Mouse (Mus musculus): ENCODE measurements around the gene Pnmal2. TPM values are rescaled to one million over a fixed set of nuclear protein-coding genes. Genes with fewer than 3 reads are reported as not detected.
"Not testable (repeated sequence)": the region's sequence is repeated elsewhere in the genome, so short reads cannot be mapped to it uniquely, and the experiment has no call there.

Pnmal2 gene
- polyA plus RNA-seq, 1 experiment = not detected

DNA sequence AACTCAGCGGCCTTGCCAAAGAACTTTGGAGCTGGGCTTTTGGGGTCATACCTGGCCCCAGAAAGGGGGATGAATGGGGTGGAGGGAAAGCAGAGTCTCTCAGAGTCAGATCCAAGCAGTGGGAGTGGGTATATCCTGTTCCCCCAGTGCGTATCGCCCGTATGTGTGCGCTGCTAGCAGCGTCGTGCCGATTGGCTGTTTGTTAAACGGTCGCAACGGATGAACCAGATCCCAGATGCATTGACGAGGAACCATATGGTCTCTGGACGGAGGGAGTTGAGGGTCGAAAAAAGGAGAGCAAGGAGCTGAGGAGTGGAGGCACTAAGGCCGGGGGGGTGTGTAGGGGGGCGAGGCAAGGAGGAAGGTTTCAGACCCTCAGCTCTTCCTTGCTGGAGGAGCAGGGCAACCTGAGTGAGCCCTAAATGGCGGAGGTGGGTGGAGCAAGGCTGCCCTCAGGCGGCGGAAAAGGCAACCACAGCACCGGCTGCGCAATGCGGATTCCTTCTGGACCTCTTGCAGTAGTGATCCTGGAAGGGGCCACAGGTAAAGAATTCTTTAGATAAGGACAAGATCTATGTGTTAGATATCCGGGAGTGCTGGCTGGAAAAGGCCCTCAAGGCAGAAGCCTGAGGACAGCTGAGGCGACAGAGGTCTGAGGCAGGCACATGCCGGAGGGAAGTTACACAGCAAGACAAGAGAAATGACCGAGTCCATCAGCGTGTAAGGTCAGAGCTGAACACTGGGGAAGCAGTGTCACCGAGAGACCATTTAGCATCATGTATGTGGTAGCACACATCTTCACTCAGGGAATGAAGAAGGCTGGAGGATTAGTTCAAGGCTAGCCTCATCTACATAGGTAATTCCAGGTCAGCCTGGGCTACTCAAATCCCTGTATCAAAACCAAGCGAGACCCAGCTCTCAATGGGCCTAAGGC, 5.7 kb downstream of the Pnmal2 start:
- Histone ChIP-seq H3K9me3 (0 out of 2 replicates have a peak, but pooled peaks cover 2% of the 10 kb centered on the region), H3K27me3 (replicated peaks) (peaks cover 58% of the 10 kb centered on the region), H3K4me1 (peaks cover 70% of the 10 kb centered on the region), H3K4me3 (replicated peaks) (peak overlapping the region; percentile 88), H3K36me3 (replicated peaks; ENCODE audit: low read length) (no peaks in the 10 kb centered on the region)
- TF ChIP-seq FLI1 (IDR thresholded peaks at IDR 0.05; ENCODE audit: low read length) (no peak), GATA1 (IDR thresholded peaks at IDR 0.05; ENCODE audit: borderline replicate concordance, low read length) (no peak)

DNA sequence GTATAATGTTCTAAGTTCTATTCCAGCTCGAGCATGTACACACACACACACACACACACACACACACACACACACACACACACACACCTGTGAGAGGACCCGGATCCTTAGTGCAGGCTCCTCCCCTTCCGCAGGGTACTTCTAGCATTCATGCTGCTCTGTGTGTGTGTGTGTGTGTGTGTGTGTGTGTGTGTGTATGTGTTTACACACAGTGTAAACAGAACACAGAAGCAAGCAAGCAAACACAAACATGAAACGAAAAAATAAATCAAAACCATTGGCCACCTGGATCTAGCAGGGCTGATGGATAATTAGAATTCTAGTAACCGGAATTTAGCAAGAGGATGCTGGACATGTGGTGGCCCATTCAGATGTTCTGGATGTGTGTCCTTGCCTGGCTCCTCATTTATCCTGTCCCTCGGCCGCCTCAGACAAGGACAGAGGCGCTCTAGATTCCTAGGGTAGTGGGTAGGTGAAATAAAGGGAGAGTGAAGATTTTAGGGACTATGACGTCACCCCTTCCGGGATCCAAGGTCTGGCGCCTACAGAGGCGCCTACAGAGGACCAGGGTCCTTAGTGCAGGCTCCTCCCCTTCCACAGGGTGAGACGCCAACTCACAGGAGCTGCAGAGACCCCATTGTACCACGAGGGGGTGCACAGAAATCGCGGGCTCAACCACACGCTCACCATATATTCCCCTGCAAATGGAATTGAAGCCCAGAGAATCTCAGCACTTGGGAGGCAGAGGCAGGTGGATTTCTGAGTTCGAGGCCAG, 6.6 kb downstream of the Pnmal2 start:
- no peaks in the 10 kb centered on the region for H3K9me3 ChIP-seq
- H3K27me3 ChIP-seq (replicated peaks) = peaks cover 50% of the 10 kb centered on the region
- peaks cover 69% of the 10 kb centered on the region for H3K4me1 ChIP-seq
- H3K36me3 ChIP-seq (replicated peaks; ENCODE audit: low read length) = no peaks in the 10 kb centered on the region
- TF ChIP-seq GATA1 (IDR thresholded peaks at IDR 0.05; ENCODE audit: borderline replicate concordance, low read length) = no peak
- TF ChIP-seq FLI1 (IDR thresholded peaks at IDR 0.05; ENCODE audit: low read length) = no peak
- H3K4me3 ChIP-seq (replicated peaks) = no peak overlapping the region

DNA sequence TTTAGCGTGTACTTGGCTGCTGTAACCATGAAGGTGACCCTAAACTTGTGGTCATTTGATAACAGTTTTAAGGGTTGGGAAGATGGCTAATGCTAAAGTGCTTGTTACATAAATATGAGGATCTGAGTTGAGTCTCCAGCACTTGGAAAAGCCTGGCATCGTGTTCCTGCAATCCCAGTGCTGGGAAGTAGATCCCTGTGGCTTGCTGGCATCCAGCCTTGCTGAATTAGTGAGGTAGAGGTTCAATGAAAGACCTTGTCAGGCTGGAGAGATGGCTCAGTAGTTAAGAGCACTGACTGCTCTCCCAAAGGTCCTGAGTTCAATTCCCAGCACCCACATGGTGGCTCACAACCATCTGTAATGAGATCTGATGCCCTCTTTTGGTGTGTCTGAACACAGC, 9.3 kb downstream of the Pnmal2 start:
- H3K9me3 ChIP-seq; H3K36me3 ChIP-seq (replicated peaks; ENCODE audit: low read length); H3K4me3 ChIP-seq (replicated peaks): not testable (repeated sequence)
- H3K27me3 ChIP-seq (replicated peaks) = peaks cover 22% of the 10 kb centered on the region
- H3K4me1 ChIP-seq = peaks cover 53% of the 10 kb centered on the region

DNA sequence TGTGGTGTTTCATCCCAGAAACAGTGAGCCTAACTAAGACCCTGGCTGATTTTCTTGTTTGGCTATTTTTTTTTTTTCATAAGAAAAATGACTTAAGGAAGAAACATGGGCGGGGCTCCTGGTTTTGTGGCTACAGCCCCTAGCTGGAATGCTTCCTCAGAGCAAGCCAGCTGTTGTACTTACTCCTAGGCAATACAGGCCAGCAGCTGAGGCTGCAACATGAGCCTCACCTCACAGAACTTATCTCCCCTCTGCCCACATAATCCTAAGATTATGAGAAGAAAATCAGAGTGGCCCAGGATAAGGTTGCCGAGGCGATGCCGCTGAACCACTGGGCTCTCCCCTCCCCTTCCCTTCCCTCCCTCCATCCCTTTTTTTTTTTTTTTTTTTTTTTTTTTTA, 11.2 kb downstream of the Pnmal2 start:
- peaks cover 48% of the 10 kb centered on the region for H3K4me1 ChIP-seq

DNA sequence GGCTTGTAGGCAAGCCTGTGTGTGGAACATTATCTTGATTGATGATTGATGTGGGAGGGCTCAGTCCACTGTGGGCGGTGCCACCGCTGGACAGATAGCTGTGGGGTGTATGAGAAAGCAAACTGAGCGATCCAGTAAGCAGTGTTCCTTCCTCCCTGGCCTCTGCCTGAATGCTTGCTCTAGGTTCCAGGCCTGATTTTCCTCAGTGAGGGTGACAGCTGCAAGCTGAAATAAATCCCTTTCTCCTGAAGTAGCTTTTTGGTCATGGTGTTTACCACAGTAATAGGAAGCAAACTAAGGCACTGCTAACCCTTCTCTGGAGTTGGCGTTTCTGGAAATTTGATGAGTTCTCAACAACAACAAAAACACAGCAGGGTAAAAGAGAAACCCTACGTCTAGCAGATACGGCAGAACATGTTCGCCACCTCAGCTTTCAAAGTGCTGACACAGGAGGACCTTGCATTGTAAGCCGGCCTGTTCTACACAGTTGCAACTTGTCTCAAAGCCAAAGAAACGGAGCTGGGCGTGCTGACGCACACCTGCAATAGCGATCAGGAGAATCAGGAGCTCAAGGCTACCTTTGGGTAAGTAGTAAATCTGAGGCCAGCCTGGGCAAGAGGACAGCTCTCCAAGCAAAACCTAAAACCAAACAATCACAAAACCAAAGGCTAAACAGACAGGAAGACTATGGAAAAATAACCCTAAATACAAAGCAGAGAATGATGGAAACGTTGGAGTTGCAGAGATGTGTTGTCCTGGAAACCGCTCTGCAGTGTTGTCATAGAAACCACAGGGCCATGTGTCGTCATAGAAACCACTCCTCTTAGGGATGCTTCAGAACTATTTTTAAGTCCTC, 12.2 kb downstream of the Pnmal2 start:
- H3K27me3 ChIP-seq (replicated peaks) = peaks cover 24% of the 10 kb centered on the region
- TF ChIP-seq FLI1 (IDR thresholded peaks at IDR 0.05; ENCODE audit: low read length) = no peak
- TF ChIP-seq GATA1 (IDR thresholded peaks at IDR 0.05; ENCODE audit: borderline replicate concordance, low read length) = no peak
- H3K4me1 ChIP-seq = peaks cover 42% of the 10 kb centered on the region
- H3K9me3 ChIP-seq = no peaks in the 10 kb centered on the region
- no peak overlapping the region for H3K4me3 ChIP-seq (replicated peaks)
- H3K36me3 ChIP-seq (replicated peaks; ENCODE audit: low read length) = no peaks in the 10 kb centered on the region

More for the DNA sequence above, 11.2 kb downstream of the Pnmal2 start:
- no peak overlapping the region for H3K4me3 ChIP-seq (replicated peaks)
- H3K9me3 ChIP-seq = no peaks in the 10 kb centered on the region
- no peaks in the 10 kb centered on the region for H3K36me3 ChIP-seq (replicated peaks; ENCODE audit: low read length)
- peaks cover 17% of the 10 kb centered on the region for H3K27me3 ChIP-seq (replicated peaks)
- TF ChIP-seq GATA1 (IDR thresholded peaks at IDR 0.05; ENCODE audit: borderline replicate concordance, low read length) (no peak), FLI1 (IDR thresholded peaks at IDR 0.05; ENCODE audit: low read length) (no peak)

DNA sequence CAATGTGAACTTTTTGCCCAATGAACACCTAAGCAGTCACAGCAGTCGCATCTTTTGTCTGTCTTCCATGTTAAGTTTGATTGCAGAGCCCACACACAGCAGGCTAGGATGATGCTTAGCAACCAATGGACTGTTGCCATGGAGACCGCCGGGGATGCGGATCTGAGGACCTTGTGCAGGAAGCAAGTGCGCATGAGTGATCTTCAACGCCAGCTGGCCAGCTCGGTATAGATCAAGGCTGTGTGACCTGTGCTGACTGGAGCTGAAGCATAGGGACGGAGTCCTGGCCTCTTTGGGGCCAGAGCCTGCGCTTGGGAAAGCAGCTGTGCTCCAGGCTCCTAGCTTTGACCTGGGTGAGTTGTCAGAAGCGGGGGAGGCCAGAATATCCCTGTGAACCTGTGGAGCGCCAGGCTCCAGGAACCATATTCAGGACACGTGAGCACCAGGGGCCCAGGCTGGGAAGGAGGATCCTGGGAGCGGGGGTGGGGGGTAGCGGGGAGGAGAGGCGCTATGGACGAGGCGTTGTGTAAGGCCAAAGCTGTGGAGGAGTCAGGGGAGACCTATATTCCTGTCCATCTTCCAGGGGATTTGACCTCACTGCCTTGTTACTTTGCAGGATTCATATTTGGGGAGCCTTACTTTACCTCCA, 15.2 kb downstream of the Pnmal2 start, which contains the start of gene Pnmal1:
TSS of gene Pnmal1 (plus strand) at position 141 of the 649 bp plus-strand sequence.
- H3K36me3 ChIP-seq (replicated peaks; ENCODE audit: low read length) = no peaks in the 10 kb centered on the region
- no peak for TF ChIP-seq FLI1 (IDR thresholded peaks at IDR 0.05; ENCODE audit: low read length)
- TF ChIP-seq GATA1 (IDR thresholded peaks at IDR 0.05; ENCODE audit: borderline replicate concordance, low read length) = no peak
- peaks cover 37% of the 10 kb centered on the region for H3K27me3 ChIP-seq (replicated peaks)
- no peaks in the 10 kb centered on the region for H3K9me3 ChIP-seq
- peaks cover 28% of the 10 kb centered on the region for H3K4me1 ChIP-seq
- no peak within 1 kb of the TSS for H3K4me3 ChIP-seq (replicated peaks)

DNA sequence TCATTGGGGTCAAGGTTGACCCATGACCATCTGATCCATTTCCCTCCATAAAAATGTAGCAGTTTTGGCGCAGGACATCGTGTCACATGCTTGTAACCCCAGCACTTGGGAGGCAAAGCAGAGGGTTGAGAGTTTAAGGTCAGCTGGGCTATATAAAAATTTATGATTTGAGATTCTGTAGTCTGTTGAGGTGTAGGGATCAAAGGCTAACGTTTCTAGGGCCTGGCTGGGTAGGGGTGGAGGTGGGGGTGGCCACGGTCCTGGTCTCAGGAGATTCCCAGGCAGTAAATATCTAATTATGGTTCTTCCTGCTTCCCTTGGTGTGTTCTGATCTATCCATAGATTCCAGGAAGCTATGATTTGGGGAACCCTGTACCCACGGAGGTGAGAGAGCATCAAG, 17.2 kb downstream of the Pnmal2 start:
- no peak for TF ChIP-seq GATA1 (IDR thresholded peaks at IDR 0.05; ENCODE audit: borderline replicate concordance, low read length)
- no peak for TF ChIP-seq FLI1 (IDR thresholded peaks at IDR 0.05; ENCODE audit: low read length)
- H3K4me1 ChIP-seq = peaks cover 10% of the 10 kb centered on the region
- peaks cover 33% of the 10 kb centered on the region for H3K27me3 ChIP-seq (replicated peaks)
- no peaks in the 10 kb centered on the region for H3K36me3 ChIP-seq (replicated peaks; ENCODE audit: low read length)
- H3K9me3 ChIP-seq = no peaks in the 10 kb centered on the region
- H3K4me3 ChIP-seq (replicated peaks) = no peak overlapping the region

DNA sequence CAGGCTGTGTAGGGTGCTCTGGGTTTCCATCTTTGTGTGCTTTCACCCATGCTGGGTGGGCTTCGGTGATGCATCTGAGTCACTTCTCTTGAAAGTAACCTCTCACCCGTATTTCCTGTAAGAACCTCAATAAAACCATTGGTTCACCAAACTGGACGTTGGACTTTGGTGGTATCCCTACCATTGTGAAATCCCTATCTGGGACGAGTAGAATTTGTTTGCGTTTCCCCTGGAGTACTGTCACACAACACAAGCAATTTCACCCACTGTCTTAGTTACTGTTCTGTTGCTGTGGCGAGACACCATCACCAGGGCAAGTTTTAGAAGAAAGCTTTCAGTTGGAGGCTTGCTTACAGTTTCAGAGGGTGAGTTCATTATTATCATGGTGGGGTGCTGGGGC, 23.9 kb downstream of the Pnmal2 start:
- Histone ChIP-seq H3K27me3 (replicated peaks) (peaks cover 2% of the 10 kb centered on the region), H3K4me3 (replicated peaks) (no peak overlapping the region), H3K36me3 (replicated peaks; ENCODE audit: low read length) (no peaks in the 10 kb centered on the region), H3K9me3 (peaks cover 11% of the 10 kb centered on the region), H3K4me1 (no peaks in the 10 kb centered on the region; the same call in 1 of the 2 replicates)
- TF ChIP-seq FLI1 (IDR thresholded peaks at IDR 0.05; ENCODE audit: low read length) (no peak), GATA1 (IDR thresholded peaks at IDR 0.05; ENCODE audit: borderline replicate concordance, low read length) (no peak)

DNA sequence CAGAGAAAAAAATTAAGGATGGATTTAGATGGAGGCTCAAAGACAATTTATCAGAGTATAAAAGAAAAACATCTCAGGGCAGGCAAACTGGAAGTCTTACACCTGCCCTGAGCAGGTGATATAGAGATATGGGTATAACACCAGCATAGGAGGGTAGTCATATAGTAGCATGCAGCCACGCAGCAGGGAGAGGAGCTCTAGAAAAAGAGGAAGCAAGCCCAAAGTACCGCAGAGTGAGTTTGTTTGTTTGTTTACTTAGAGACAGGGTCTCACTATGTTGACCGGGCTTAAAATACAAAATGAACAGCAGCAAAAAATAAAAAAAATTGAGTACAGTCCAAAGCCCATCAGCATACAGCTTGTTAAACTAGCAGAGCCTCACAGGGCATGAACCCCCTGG, 26.7 kb downstream of the Pnmal2 start:
- Histone ChIP-seq H3K9me3 (peaks cover 11% of the 10 kb centered on the region), H3K27me3 (replicated peaks) (no peaks in the 10 kb centered on the region), H3K4me1 (peaks cover 3% of the 10 kb centered on the region; the same call in 1 of the 2 replicates), H3K4me3 (replicated peaks) (no peak overlapping the region), H3K36me3 (replicated peaks; ENCODE audit: low read length) (no peaks in the 10 kb centered on the region)
- TF ChIP-seq GATA1 (IDR thresholded peaks at IDR 0.05; ENCODE audit: borderline replicate concordance, low read length) (no peak), FLI1 (IDR thresholded peaks at IDR 0.05; ENCODE audit: low read length) (no peak)

Data from megakaryocyte, embryonic 14.5 days (primary cell).